Mouse (Mus musculus): ENCODE results near the gene Mdga2.

The Mdga2 gene

GRCm38 (mm10) chr12:66708334-66708733 lies 514.0 kb downstream of the Mdga2 start:
- no peak for DNase-seq (ENCODE audit: low read depth, low spot score)

GRCm38 (mm10) chr12:66707431-66707830 lies 514.9 kb downstream of the Mdga2 start:
- DNase-seq (ENCODE audit: low read depth, low spot score), result no peak

GRCm38 (mm10) chr12:66705015-66705414 lies 517.3 kb downstream of the Mdga2 start:
- no peak for DNase-seq (ENCODE audit: low read depth, low spot score)

- DNase-seq (ENCODE audit: low read depth, low spot score), result no peak
These were observed 519.6 kb downstream of the Mdga2 start for GRCm38 (mm10) chr12:66702781-66703180.

GRCm38 (mm10) chr12:66679558-66679957 lies 542.8 kb downstream of the Mdga2 start:
- no peak for DNase-seq (ENCODE audit: low read depth, low spot score)

GRCm38 (mm10) chr12:66648605-66649552 lies 573.5 kb downstream of the Mdga2 start:
- no peak for DNase-seq (ENCODE audit: low read depth, low spot score)

GRCm38 (mm10) chr12:66640408-66640807 lies 581.9 kb downstream of the Mdga2 start:
- DNase-seq (ENCODE audit: low read depth, low spot score), result no peak

GRCm38 (mm10) chr12:66619944-66620343 lies 602.4 kb downstream of the Mdga2 start:
- DNase-seq (ENCODE audit: low read depth, low spot score), result no peak

GRCm38 (mm10) chr12:66591617-66592230 lies 630.6 kb downstream of the Mdga2 start:
- no peak for DNase-seq (ENCODE audit: low read depth, low spot score)

GRCm38 (mm10) chr12:66565396-66565795 lies 657.0 kb downstream of the Mdga2 start:
- DNase-seq (ENCODE audit: low read depth, low spot score), result no peak

- DNase-seq (ENCODE audit: low read depth, low spot score), result no peak
These were observed 665.5 kb downstream of the Mdga2 start for GRCm38 (mm10) chr12:66556846-66557245.

- no peak for DNase-seq (ENCODE audit: low read depth, low spot score)
These were observed 666.0 kb downstream of the Mdga2 start for GRCm38 (mm10) chr12:66556178-66556820.

- no peak for DNase-seq (ENCODE audit: low read depth, low spot score)
These were observed 697.4 kb downstream of the Mdga2 start for GRCm38 (mm10) chr12:66524973-66525372.

GRCm38 (mm10) chr12:66499258-66499657 lies 723.1 kb downstream of the Mdga2 start:
- no peak for DNase-seq (ENCODE audit: low read depth, low spot score)

- no peak for DNase-seq (ENCODE audit: low read depth, low spot score)
These were observed 751.5 kb downstream of the Mdga2 start for GRCm38 (mm10) chr12:66470868-66471267.

- DNase-seq (ENCODE audit: low read depth, low spot score), result no peak
These were observed 752.0 kb downstream of the Mdga2 start for GRCm38 (mm10) chr12:66470243-66470863.

GRCm38 (mm10) chr12:66465516-66465915 lies 756.8 kb downstream of the Mdga2 start:
- DNase-seq (ENCODE audit: low read depth, low spot score), result no peak

- DNase-seq (ENCODE audit: low read depth, low spot score), result no peak
These were observed 779.0 kb downstream of the Mdga2 start for GRCm38 (mm10) chr12:66443340-66443739.
